In the genomic region with DNA sequence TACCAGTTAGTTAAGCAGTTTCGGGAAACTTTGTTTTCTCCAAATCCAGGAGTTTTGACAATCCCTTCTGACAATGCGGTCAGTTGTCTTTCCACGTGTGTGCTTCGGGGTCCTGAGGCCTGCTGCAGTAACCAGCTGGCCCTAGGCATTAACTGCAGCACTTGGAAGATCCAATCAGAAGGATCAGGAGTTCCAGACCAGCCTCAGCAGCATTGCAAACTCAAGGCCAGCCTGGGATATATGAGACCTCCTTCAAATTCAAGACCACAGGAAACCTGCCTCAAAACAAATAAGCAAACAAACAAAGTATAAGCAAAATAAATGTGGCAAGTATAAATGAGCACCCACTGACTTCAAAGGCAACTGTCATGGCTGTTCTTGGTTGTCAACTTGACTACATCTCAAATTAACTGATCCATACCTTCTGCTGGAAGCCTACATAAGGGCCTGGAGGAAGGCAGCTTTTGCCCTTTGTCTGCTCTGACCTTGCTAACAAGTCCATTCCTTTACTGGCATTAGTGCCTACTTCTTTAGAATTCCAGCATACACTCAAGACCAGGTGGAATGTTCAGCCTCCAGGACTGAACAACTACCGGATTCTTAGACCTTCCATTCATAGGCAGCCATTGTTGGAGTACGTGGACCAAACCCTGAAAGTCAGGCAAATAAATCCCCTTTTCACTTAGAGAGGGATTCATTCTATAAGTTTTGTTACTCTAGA, we compare ENCODE assay signal across 32 mouse cellular contexts. TPM values are rescaled to one million over a fixed set of nuclear protein-coding genes. Genes with fewer than 3 reads are reported as not detected.
DNase-seq lines count a peak whose midpoint lies in the region; TF ChIP-seq lines count a peak whose summit lies in the region.
"Had no signal": no experiment of that assay in that cellular context is flagged by ENCODE, and none has a peak within 500 bp of the region (broad histone marks: within the 10 kb centered on the region; RNA-seq: fewer than 3 reads in every experiment).

No protein-coding gene starts in this region.

- peaks cover 47% of the 10 kb centered on the region for H3K4me1 ChIP-seq in E14TG2a.4 (replicated peaks; ENCODE audit: low read depth, low read length)
- no peaks in the 10 kb centered on the region for H3K4me1 ChIP-seq in ES-Bruce4 (ENCODE audit: control insufficient read depth, insufficient read depth, low read length)
- H3K4me1 ChIP-seq: forebrain, embryonic 10.5 days; forebrain, embryonic 13.5 days; hindbrain, embryonic 10.5 days; hindbrain, embryonic 13.5 days; intestine, embryonic 15.5 days had no signal

- H3K27ac ChIP-seq in ES-Bruce4 (ENCODE audit: insufficient read depth, low read length), result peak overlapping the region; percentile 64
- H3K27ac ChIP-seq: forebrain, embryonic 10.5 days; forebrain, embryonic 13.5 days; hindbrain, embryonic 10.5 days; hindbrain, embryonic 13.5 days; intestine, embryonic 15.5 days had no signal

- H3K9me3 ChIP-seq in E14TG2a.4 (ENCODE audit: low read length) (no peaks in the 10 kb centered on the region), ES-Bruce4 (replicated peaks; ENCODE audit: control insufficient read depth, insufficient read depth, low read length, poor library complexity, severe bottlenecking) (no peaks in the 10 kb centered on the region)
- H3K9me3 ChIP-seq: forebrain, embryonic 13.5 days; hindbrain, embryonic 10.5 days; intestine, embryonic 15.5 days had no signal

- no peak for TF ChIP-seq POLR2A in ES-Bruce4 (IDR thresholded peaks at IDR 0.05; ENCODE audit: insufficient read depth, low read length)

- H3K36me3 ChIP-seq in E14TG2a.4 (ENCODE audit: insufficient read depth, low read length) (peaks cover 47% of the 10 kb centered on the region), ES-Bruce4 (ENCODE audit: control insufficient read depth, insufficient read depth, low read length, poor library complexity, severe bottlenecking) (peaks cover 20% of the 10 kb centered on the region)
- H3K36me3 ChIP-seq: forebrain, embryonic 10.5 days; hindbrain, embryonic 10.5 days; hindbrain, embryonic 13.5 days; intestine, embryonic 15.5 days had no signal

- peak overlapping the region; percentile 91 for H3K9ac ChIP-seq in ES-Bruce4 (ENCODE audit: low read depth, poor library complexity, severe bottlenecking)
- H3K9ac ChIP-seq: forebrain, embryonic 13.5 days; hindbrain, embryonic 13.5 days; intestine, embryonic 15.5 days had no signal

- H3K4me3 ChIP-seq in E14TG2a.4 (replicated peaks; ENCODE audit: low read length), result peak overlapping the region; percentile 87
- H3K4me3 ChIP-seq in ES-Bruce4 (ENCODE audit: low read depth, low read length), result no peak overlapping the region
- H3K4me3 ChIP-seq: forebrain, embryonic 10.5 days; forebrain, embryonic 13.5 days; hindbrain, embryonic 10.5 days; hindbrain, embryonic 13.5 days; intestine, embryonic 15.5 days had no signal

- no peak for TF ChIP-seq CTCF in E14TG2a.4 (conservative IDR thresholded peaks at IDR 0.05; ENCODE audit: low read length)
- TF ChIP-seq CTCF in ES-Bruce4 (IDR thresholded peaks at IDR 0.05; ENCODE audit: low read depth, low read length), result no peak

- no peak for TF ChIP-seq EP300 in ES-Bruce4 (IDR thresholded peaks at IDR 0.05; ENCODE audit: insufficient read depth, low read depth, low read length)

- H3K27me3 ChIP-seq in E14TG2a.4 (ENCODE audit: insufficient read depth, low read length), result no peaks in the 10 kb centered on the region
- no peaks in the 10 kb centered on the region for H3K27me3 ChIP-seq in ES-Bruce4 (ENCODE audit: control insufficient read depth, insufficient read depth, low read length, poor library complexity, severe bottlenecking)
- H3K27me3 ChIP-seq: forebrain, embryonic 13.5 days; hindbrain, embryonic 13.5 days; intestine, embryonic 15.5 days had no signal

- peak; percentile 16 for DNase-seq in lung, postnatal 25 days (ENCODE audit: low spot score)
- DNase-seq in lung, postnatal 10 days, result no peak
- peak; percentile 63 for DNase-seq in ZHBTc4 (ENCODE audit: low read depth, low spot score)
- DNase-seq in embryo, embryonic 9.5 days (ENCODE audit: extremely low spot score), result no peak
- DNase-seq: adrenal gland, adult 2 months; adrenal gland, postnatal 14 days; cerebellum, adult 11-12 months; cerebellum, adult 8-10 months; cerebellum, postnatal 10 days; cerebellum, postnatal 36 days; embryo, embryonic 11 days; gastrocnemius, postnatal 10 days; gastrocnemius, postnatal 36 days; heart, postnatal 36 days had no signal

RNA-seq across cellular contexts. Expression of a gene that starts 3.4 kb away (rescaled TPM):
- polyA plus RNA-seq in ES-Bruce4 (2011; ENCODE audit: insufficient read depth, insufficient read length, low read depth, missing spikeins), result 45.4 and 47.6 TPM in 2 replicates
- polyA plus RNA-seq: adrenal gland, adult 2 months; brain, embryonic 14.5 days; C2C12; CD4-positive, CD25-positive, alpha-beta regulatory T cell, adult 4 months; cortical plate, adult 2 months; embryonic facial prominence, embryonic 11.5 days; embryonic facial prominence, embryonic 14.5 days; forebrain, embryonic 10.5 days; forebrain, embryonic 13.5 days; forebrain, embryonic 16.5 days; heart, embryonic 11.5 days; heart, embryonic 14.5 days; heart, postnatal 0 days; hindbrain, embryonic 10.5 days; hindbrain, embryonic 13.5 days; hindbrain, embryonic 16.5 days; intestine, embryonic 15.5 days had no signal

RNA-seq across cellular contexts. Expression of a gene that starts 35.6 kb away (rescaled TPM):
- 27.2 and 28.8 TPM in 2 replicates for polyA plus RNA-seq in ES-Bruce4 (2011; ENCODE audit: insufficient read depth, insufficient read length, low read depth, missing spikeins)
- polyA plus RNA-seq: adrenal gland, adult 2 months; brain, embryonic 14.5 days; C2C12; CD4-positive, CD25-positive, alpha-beta regulatory T cell, adult 4 months; cortical plate, adult 2 months; embryonic facial prominence, embryonic 11.5 days; embryonic facial prominence, embryonic 14.5 days; forebrain, embryonic 10.5 days; forebrain, embryonic 13.5 days; forebrain, embryonic 16.5 days; heart, embryonic 11.5 days; heart, embryonic 14.5 days; heart, postnatal 0 days; hindbrain, embryonic 10.5 days; hindbrain, embryonic 13.5 days; hindbrain, embryonic 16.5 days; intestine, embryonic 15.5 days had no signal

Comparison
In these comparisons a context has a peak if more than half of its experiments do, and no peak if none do; other contexts are left out.
1. DNase-seq: peak in lung, postnatal 25 days (single experiment) and ZHBTc4 (single experiment); none in lung, postnatal 10 days (single experiment) and embryo, embryonic 9.5 days (single experiment).